Mouse (Mus musculus) E14TG2a.4 (cell line): ENCODE data around the gene Gfra1.

Source experiments
- H3K27me3 ChIP-seq: 2 replicates; pipeline ENCODE4 v1.6.1; 2014; ENCODE audit warnings: low read length, control low read depth; ENCODE audit not compliant: insufficient read depth
- H3K36me3 ChIP-seq: 2 replicates; pipeline ENCODE4 v1.6.1; 2014; ENCODE audit warnings: low read length, control low read depth; ENCODE audit not compliant: insufficient read depth
- H3K4me1 ChIP-seq: replicated peaks from 2 replicates; pipeline ENCODE4 v1.6.1; 2014; ENCODE audit warnings: low read depth, low read length, control low read depth
- H3K4me3 ChIP-seq: replicated peaks from 2 replicates; pipeline ENCODE4 v1.5.1; 2014; ENCODE audit warnings: mild to moderate bottlenecking, low read length
- H3K9me3 ChIP-seq: 2 replicates; pipeline ENCODE4 v1.6.1; 2014; ENCODE audit warnings: low read length, control low read depth
- CTCF ChIP-seq: conservative IDR thresholded peaks from 2 replicates; pipeline ENCODE4 v1.5.1; 2014; ENCODE audit warnings: low read length
- NANOG ChIP-seq: IDR thresholded peaks from 2 replicates; pipeline ENCODE4 v1.6.1; 2014; ENCODE audit warnings: borderline replicate concordance, low read length, mixed read lengths
- POU5F1 ChIP-seq: IDR thresholded peaks from 2 replicates; pipeline ENCODE4 v1.6.1; 2014; ENCODE audit warnings: low read length, borderline replicate concordance

Gfra1 gene

GRCm38 (mm10) chr19:58336802-58337201, 118.9 kb downstream of the Gfra1 start:
- Histone ChIP-seq H3K4me3 (no peak overlapping the region), H3K27me3 (0 out of 2 replicates have a peak, but pooled peaks cover 3% of the 10 kb centered on the region), H3K9me3 (no peaks in the 10 kb centered on the region), H3K36me3 (no peaks in the 10 kb centered on the region), H3K4me1 (peaks cover 15% of the 10 kb centered on the region)
- TF ChIP-seq NANOG (no peak), POU5F1 (no peak), CTCF (no peak)

- Histone ChIP-seq H3K36me3 (no peaks in the 10 kb centered on the region), H3K27me3 (0 out of 2 replicates have a peak, but pooled peaks cover 3% of the 10 kb centered on the region), H3K4me1 (peaks cover 15% of the 10 kb centered on the region), H3K4me3 (no peak overlapping the region), H3K9me3 (no peaks in the 10 kb centered on the region)
- no peak for TF ChIP-seq CTCF
- no peak for TF ChIP-seq POU5F1
- TF ChIP-seq NANOG, result no peak
Observed at GRCm38 (mm10) chr19:58335585-58336530, 119.9 kb downstream of the Gfra1 start.

GRCm38 (mm10) chr19:58329305-58329704, 126.4 kb downstream of the Gfra1 start:
- Histone ChIP-seq H3K36me3 (no peaks in the 10 kb centered on the region), H3K4me1 (no peaks in the 10 kb centered on the region), H3K9me3 (no peaks in the 10 kb centered on the region), H3K4me3 (no peak overlapping the region), H3K27me3 (no peaks in the 10 kb centered on the region)
- no peak for TF ChIP-seq POU5F1
- no peak for TF ChIP-seq CTCF

GRCm38 (mm10) chr19:58328014-58328413, 127.7 kb downstream of the Gfra1 start:
- Histone ChIP-seq H3K9me3 (no peaks in the 10 kb centered on the region), H3K27me3 (no peaks in the 10 kb centered on the region), H3K36me3 (no peaks in the 10 kb centered on the region), H3K4me3 (no peak overlapping the region), H3K4me1 (no peaks in the 10 kb centered on the region)
- TF ChIP-seq CTCF (no peak), POU5F1 (no peak), NANOG (no peak)

- TF ChIP-seq CTCF (no peak), NANOG (no peak), POU5F1 (no peak)
- Histone ChIP-seq H3K4me3 (no peak overlapping the region), H3K9me3 (peaks cover 39% of the 10 kb centered on the region), H3K36me3 (no peaks in the 10 kb centered on the region), H3K27me3 (no peaks in the 10 kb centered on the region), H3K4me1 (no peaks in the 10 kb centered on the region)
Observed at GRCm38 (mm10) chr19:58316474-58316873, 139.2 kb downstream of the Gfra1 start.

- peaks cover 39% of the 10 kb centered on the region for H3K9me3 ChIP-seq
- TF ChIP-seq NANOG (no peak), POU5F1 (no peak), CTCF (no peak)
- H3K27me3 ChIP-seq, result no peaks in the 10 kb centered on the region
- no peak overlapping the region for H3K4me3 ChIP-seq
- H3K4me1 ChIP-seq, result no peaks in the 10 kb centered on the region
- H3K36me3 ChIP-seq, result no peaks in the 10 kb centered on the region
Observed at GRCm38 (mm10) chr19:58315681-58316080, 140.0 kb downstream of the Gfra1 start.

- H3K4me3 ChIP-seq, result no peak overlapping the region
- no peaks in the 10 kb centered on the region for H3K36me3 ChIP-seq
- no peak for TF ChIP-seq POU5F1
- peak; percentile 66 for TF ChIP-seq NANOG
- no peak for TF ChIP-seq CTCF
- H3K27me3 ChIP-seq, result no peaks in the 10 kb centered on the region
- no peaks in the 10 kb centered on the region for H3K4me1 ChIP-seq
- peaks cover 39% of the 10 kb centered on the region for H3K9me3 ChIP-seq
Observed at GRCm38 (mm10) chr19:58314631-58315030, 141.1 kb downstream of the Gfra1 start.

- TF ChIP-seq NANOG (no peak), CTCF (peak; percentile 82)
- no peaks in the 10 kb centered on the region for H3K4me1 ChIP-seq
- peaks cover 39% of the 10 kb centered on the region for H3K9me3 ChIP-seq
- H3K36me3 ChIP-seq, result no peaks in the 10 kb centered on the region
- H3K27me3 ChIP-seq, result no peaks in the 10 kb centered on the region
- no peak overlapping the region for H3K4me3 ChIP-seq
Observed at GRCm38 (mm10) chr19:58313785-58314184, 141.9 kb downstream of the Gfra1 start.

GRCm38 (mm10) chr19:58312492-58312891, 143.2 kb downstream of the Gfra1 start:
- Histone ChIP-seq H3K4me1 (no peaks in the 10 kb centered on the region), H3K9me3 (peaks cover 37% of the 10 kb centered on the region), H3K4me3 (no peak overlapping the region), H3K36me3 (no peaks in the 10 kb centered on the region), H3K27me3 (no peaks in the 10 kb centered on the region)
- no peak for TF ChIP-seq POU5F1
- no peak for TF ChIP-seq CTCF
- TF ChIP-seq NANOG, result no peak
